In the genomic region with DNA sequence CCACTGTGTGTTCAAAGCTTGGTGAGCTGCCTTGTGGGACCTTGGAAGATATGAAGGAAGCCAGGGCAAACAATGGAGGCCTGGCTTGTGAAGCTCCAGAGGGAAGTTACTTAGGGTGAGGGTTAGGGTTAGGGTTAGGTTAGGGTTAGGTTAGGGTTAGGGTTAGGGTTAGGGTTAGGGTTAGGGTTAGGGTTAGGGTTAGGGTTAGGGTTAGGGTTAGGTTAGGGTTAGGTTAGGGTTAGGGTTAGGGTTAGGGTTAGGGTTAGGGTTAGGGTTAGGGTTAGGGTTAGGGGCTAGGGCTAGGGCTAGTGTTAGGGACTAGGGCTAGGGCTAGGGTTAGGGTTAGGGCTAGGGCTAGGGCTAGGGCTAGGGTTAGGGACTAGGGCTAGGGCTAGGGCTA, we compare ENCODE assay signal across 8 mouse cellular contexts.
DNase-seq lines count a peak whose midpoint lies in the region; ATAC-seq and TF ChIP-seq lines count a peak whose summit lies in the region.
"Not testable (repeated sequence)": the region's sequence is repeated elsewhere in the genome, so short reads cannot be mapped to it uniquely, and the experiment has no call there.

No protein-coding gene starts in this region.

- not testable (repeated sequence) for H3K9ac ChIP-seq in heart, embryonic 11.5 days (ENCODE audit: low read depth, low read length); hindbrain, embryonic 13.5 days; liver, embryonic 11.5 days (ENCODE audit: low read depth, low read length); lung, embryonic 15.5 days; midbrain, embryonic 14.5 days (replicated peaks; ENCODE audit: low read length); stomach, postnatal 0 days (ENCODE audit: low read length)

- not testable (repeated sequence) for TF ChIP-seq EP300 in stomach, postnatal 0 days (optimal IDR thresholded peaks at IDR 0.05)

- H3K4me1 ChIP-seq in heart, embryonic 11.5 days (ENCODE audit: control insufficient read depth, insufficient read depth, low read length); hindbrain, embryonic 13.5 days (replicated peaks); liver, embryonic 11.5 days (replicated peaks; ENCODE audit: control insufficient read depth, insufficient read depth, low read length); lung, embryonic 15.5 days; midbrain, embryonic 14.5 days (ENCODE audit: control insufficient read depth, insufficient read depth, low read length); stomach, postnatal 0 days (replicated peaks; ENCODE audit: control insufficient read depth, insufficient read depth): not testable (repeated sequence)

- ATAC-seq in erythroblast, adult 5-6 weeks (replicated peaks; ENCODE audit: low FRiP score, poor library complexity, severe bottlenecking): peak; percentile 69
- ATAC-seq in heart, embryonic 11.5 days (replicated peaks; ENCODE audit: insufficient number of reproducible peaks, low FRiP score, low TSS enrichment): peak; percentile 77; the same call in 1 of the 2 replicates
- peak; percentile 49; the same call in 1 of the 2 replicates for ATAC-seq in hindbrain, embryonic 13.5 days (ENCODE audit: low FRiP score)
- peak; percentile 77; the same call in 1 of the 2 replicates for ATAC-seq in liver, embryonic 11.5 days (replicated peaks; ENCODE audit: low FRiP score)
- ATAC-seq in lung, embryonic 15.5 days (ENCODE audit: borderline replicate concordance, extremely low read depth, low FRiP score, low TSS enrichment): peak; percentile 64; the same call in 1 of the 2 replicates
- ATAC-seq in midbrain, embryonic 14.5 days (ENCODE audit: low FRiP score, low TSS enrichment): peak; percentile 67; the same call in 1 of the 2 replicates
- ATAC-seq in stomach, postnatal 0 days (ENCODE audit: low FRiP score, low TSS enrichment): peak; percentile 57; the same call in 1 of the 2 replicates

- not testable (repeated sequence) for H3K9me3 ChIP-seq in heart, embryonic 11.5 days (replicated peaks; ENCODE audit: control insufficient read depth, low read length); hindbrain, embryonic 13.5 days; liver, embryonic 11.5 days (ENCODE audit: control insufficient read depth, low read length); lung, embryonic 15.5 days; midbrain, embryonic 14.5 days (ENCODE audit: control insufficient read depth, low read length); stomach, postnatal 0 days (ENCODE audit: control insufficient read depth, low read length)

- DNase-seq in ZHBTc4 (ENCODE audit: low read depth, low spot score): peak; percentile 35
- DNase-seq in liver, embryonic 11.5 days (ENCODE audit: low spot score); midbrain, embryonic 14.5 days; stomach, postnatal 0 days (ENCODE audit: low spot score): not testable (repeated sequence)

- H3K27me3 ChIP-seq in heart, embryonic 11.5 days (ENCODE audit: control insufficient read depth, insufficient read depth, low read length); hindbrain, embryonic 13.5 days; liver, embryonic 11.5 days (replicated peaks; ENCODE audit: control insufficient read depth, insufficient read depth, low read length); lung, embryonic 15.5 days; midbrain, embryonic 14.5 days (ENCODE audit: control insufficient read depth, insufficient read depth, low read length); stomach, postnatal 0 days (ENCODE audit: control insufficient read depth, insufficient read depth, low read length): not testable (repeated sequence)

- TF ChIP-seq CTCF in stomach, postnatal 0 days (IDR thresholded peaks at IDR 0.05; ENCODE audit: low read depth): not testable (repeated sequence)

- not testable (repeated sequence) for H3K4me2 ChIP-seq in heart, embryonic 11.5 days; hindbrain, embryonic 13.5 days; liver, embryonic 11.5 days; lung, embryonic 15.5 days; midbrain, embryonic 14.5 days (ENCODE audit: low read length); stomach, postnatal 0 days (replicated peaks; ENCODE audit: low read depth)

- not testable (repeated sequence) for H3K4me3 ChIP-seq in heart, embryonic 11.5 days (ENCODE audit: low read depth, low read length); hindbrain, embryonic 13.5 days; liver, embryonic 11.5 days (ENCODE audit: low read depth, low read length); lung, embryonic 15.5 days; midbrain, embryonic 14.5 days (replicated peaks; ENCODE audit: low read depth, low read length); stomach, postnatal 0 days (ENCODE audit: low read depth, low read length)

- H3K27ac ChIP-seq in heart, embryonic 11.5 days (ENCODE audit: low read depth, low read length); hindbrain, embryonic 13.5 days; liver, embryonic 11.5 days (ENCODE audit: low read depth, low read length); lung, embryonic 15.5 days; midbrain, embryonic 14.5 days (replicated peaks; ENCODE audit: low read depth, low read length); stomach, postnatal 0 days (replicated peaks): not testable (repeated sequence)

- not testable (repeated sequence) for H3K36me3 ChIP-seq in heart, embryonic 11.5 days (ENCODE audit: control insufficient read depth, insufficient read depth, low read length); hindbrain, embryonic 13.5 days; liver, embryonic 11.5 days (ENCODE audit: control insufficient read depth, insufficient read depth, low read length); lung, embryonic 15.5 days; midbrain, embryonic 14.5 days (ENCODE audit: control insufficient read depth, insufficient read depth, low read length); stomach, postnatal 0 days (ENCODE audit: control insufficient read depth, insufficient read depth, low read length)
